In the genomic region with DNA sequence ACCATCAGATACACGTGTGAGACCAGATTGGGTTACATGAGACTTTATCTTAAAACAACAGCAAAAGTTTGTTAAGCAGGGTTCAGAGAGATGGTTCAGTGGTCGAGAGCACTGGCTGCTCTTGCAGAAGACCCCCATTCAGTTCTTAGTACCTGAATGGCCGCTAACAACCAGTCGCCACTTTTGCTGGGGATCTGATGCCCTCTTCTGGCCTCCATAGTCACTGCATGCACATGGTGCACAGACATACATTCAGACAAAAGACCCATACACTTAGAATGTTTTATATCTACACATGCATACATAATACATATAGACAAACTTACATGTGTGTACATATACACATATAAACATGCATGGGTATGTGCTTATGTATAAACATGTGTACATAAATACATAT, we compare ENCODE assay signal across 24 mouse cellular contexts.
DNase-seq lines count a peak whose midpoint lies in the region; ATAC-seq and TF ChIP-seq lines count a peak whose summit lies in the region.
"Had no signal": no experiment of that assay in that cellular context is flagged by ENCODE, and none has a peak within 500 bp of the region (broad histone marks: within the 10 kb centered on the region; RNA-seq: fewer than 3 reads in every experiment).

No protein-coding gene starts in this region.

- H3K4me1 ChIP-seq in liver, embryonic 14.5 days (replicated peaks; ENCODE audit: control insufficient read depth in 2 of 2, insufficient read depth in 2 of 2, low read length in 1 of 2) = no peaks in the 10 kb centered on the region
- H3K4me1 ChIP-seq in liver, embryonic 11.5 days (replicated peaks; ENCODE audit: control insufficient read depth, insufficient read depth, low read length) = no peaks in the 10 kb centered on the region
- H3K4me1 ChIP-seq: forebrain, embryonic 10.5 days; limb, embryonic 15.5 days; stomach, embryonic 15.5 days had no signal

- 0 out of 2 replicates have a peak, but pooled peaks have one; percentile 3 for TF ChIP-seq CTCF in gastrocnemius, adult 2 months (IDR thresholded peaks at IDR 0.05)
- peak; percentile 37 for TF ChIP-seq CTCF in liver, embryonic 14.5 days (IDR thresholded peaks at IDR 0.05; ENCODE audit: low read depth)
- peak; percentile 19 for TF ChIP-seq CTCF in Patski (IDR thresholded peaks at IDR 0.05)

- DNase-seq in gastrocnemius, adult 2 months = no peak
- no peak for DNase-seq in gastrocnemius, postnatal 25 days
- DNase-seq in liver, embryonic 14.5 days (ENCODE audit: low read depth in 3 of 3, low spot score in 3 of 3) = no peak
- DNase-seq in liver, embryonic 11.5 days (ENCODE audit: low spot score) = no peak
- peak; percentile 6 for DNase-seq in B cell, adult 2 months
- no peak for DNase-seq in Patski (ENCODE audit: low read depth, low spot score)
- DNase-seq in frontal cortex, postnatal 10 days (ENCODE audit: low spot score in 2 of 2) = no peak
- no peak for DNase-seq in ovary, postnatal 36 days (ENCODE audit: low spot score)
- DNase-seq: cerebellum, adult 11-12 months; heart, postnatal 4 days; kidney, adult 9 months; left cerebral cortex, postnatal 4 days; lung, adult 18-20 months; right cerebral cortex, postnatal 4 days; thymus, adult 18-20 months; thymus, postnatal 36 days had no signal

- no peaks in the 10 kb centered on the region for H3K36me3 ChIP-seq in liver, embryonic 14.5 days (replicated peaks; ENCODE audit: control insufficient read depth, insufficient read depth, low read depth)
- no peaks in the 10 kb centered on the region for H3K36me3 ChIP-seq in liver, embryonic 11.5 days (ENCODE audit: control insufficient read depth, insufficient read depth, low read length)
- H3K36me3 ChIP-seq: heart, embryonic 10.5 days; limb, embryonic 15.5 days; stomach, embryonic 15.5 days had no signal

- no peak overlapping the region for H3K9ac ChIP-seq in liver, embryonic 14.5 days (replicated peaks)
- H3K9ac ChIP-seq in liver, embryonic 11.5 days (ENCODE audit: low read depth, low read length) = no peak overlapping the region
- H3K9ac ChIP-seq: hindbrain, embryonic 14.5 days; limb, embryonic 15.5 days; stomach, embryonic 15.5 days had no signal

- no peak overlapping the region for H3K27ac ChIP-seq in gastrocnemius, adult 2 months
- no peak overlapping the region for H3K27ac ChIP-seq in liver, embryonic 14.5 days
- H3K27ac ChIP-seq in liver, embryonic 11.5 days (ENCODE audit: low read depth, low read length) = no peak overlapping the region
- H3K27ac ChIP-seq: embryonic facial prominence, embryonic 10.5 days; forebrain, embryonic 10.5 days; heart, embryonic 10.5 days; hindbrain, embryonic 14.5 days; limb, embryonic 15.5 days; stomach, embryonic 15.5 days had no signal

- CTCF ChIA-PET in Patski (lab: Charles Lee) = interaction anchor here (1.0 to 1.2 kb wide), 2 partner anchors 8 to 12 kb away, joined by 3 read pairs; no protein-coding TSS in a partner anchor

- no peak overlapping the region for H3K4me2 ChIP-seq in liver, embryonic 14.5 days (ENCODE audit: low read depth)
- H3K4me2 ChIP-seq in liver, embryonic 11.5 days = no peak overlapping the region
- H3K4me2 ChIP-seq: hindbrain, embryonic 14.5 days; limb, embryonic 15.5 days; stomach, embryonic 15.5 days had no signal

- intact Hi-C loops in gastrocnemius, adult 2 months (cut with DNase I) = no loop called here

- no peaks in the 10 kb centered on the region for H3K27me3 ChIP-seq in liver, embryonic 14.5 days (ENCODE audit: control insufficient read depth, insufficient read depth, low read length)
- H3K27me3 ChIP-seq in liver, embryonic 11.5 days (replicated peaks; ENCODE audit: control insufficient read depth, insufficient read depth, low read length) = no peaks in the 10 kb centered on the region
- no peaks in the 10 kb centered on the region for H3K27me3 ChIP-seq in Patski
- H3K27me3 ChIP-seq: limb, embryonic 15.5 days; stomach, embryonic 15.5 days had no signal

- no peak for ATAC-seq in liver, embryonic 14.5 days (ENCODE audit: insufficient read depth)
- no peak for ATAC-seq in liver, embryonic 11.5 days (replicated peaks; ENCODE audit: low FRiP score)
- ATAC-seq in Patski = no peak
- ATAC-seq: forebrain, embryonic 16.5 days; inflammation-experienced regulatory T-cells, adult 6 months had no signal

- WGBS in liver, embryonic 14.5 days (ENCODE audit: insufficient replicate concordance) = 69% methylated on average over 4 of the region's 4 CpGs
- 80% methylated on average over 4 of the region's 4 CpGs for WGBS in liver, embryonic 11.5 days

- in situ Hi-C loops in Patski (cut with MboI; ENCODE audit: low pct_unique_long_range_greater_than_20kb) = no loop called here

- POLR2A ChIA-PET in Patski (lab: Charles Lee) = no interaction called here

- TF ChIP-seq EP300 in liver, embryonic 14.5 days (IDR thresholded peaks at IDR 0.05; ENCODE audit: low read depth) = no peak

- no peaks in the 10 kb centered on the region for H3K9me3 ChIP-seq in liver, embryonic 14.5 days (ENCODE audit: control insufficient read depth, low read length)
- no peaks in the 10 kb centered on the region for H3K9me3 ChIP-seq in liver, embryonic 11.5 days (ENCODE audit: control insufficient read depth, low read length)
- H3K9me3 ChIP-seq: forebrain, embryonic 10.5 days; heart, embryonic 10.5 days; limb, embryonic 15.5 days; stomach, embryonic 15.5 days had no signal

- no peak overlapping the region for H3K4me3 ChIP-seq in gastrocnemius, adult 2 months
- H3K4me3 ChIP-seq in liver, embryonic 14.5 days (ENCODE audit: insufficient read depth in 1 of 2, low read depth in 2 of 2, low read length in 2 of 2) = no peak overlapping the region
- H3K4me3 ChIP-seq in liver, embryonic 11.5 days (ENCODE audit: low read depth, low read length) = no peak overlapping the region
- H3K4me3 ChIP-seq: embryonic facial prominence, embryonic 10.5 days; forebrain, embryonic 10.5 days; heart, embryonic 10.5 days; limb, embryonic 15.5 days; stomach, embryonic 15.5 days had no signal

Comparison
In these comparisons a context has a peak if more than half of its experiments do, and no peak if none do; other contexts are left out.
1. DNase-seq: peak in B cell, adult 2 months (2 of 2); none in gastrocnemius, adult 2 months (single experiment), gastrocnemius, postnatal 25 days (single experiment), liver, embryonic 14.5 days (0 of 3), liver, embryonic 11.5 days (single experiment), Patski (single experiment), frontal cortex, postnatal 10 days (0 of 2) and ovary, postnatal 36 days (single experiment).
2. Peak in every context shown above with its lines, with median percentiles within 50 percentile points of each other: CTCF ChIP-seq.